Mouse (Mus musculus) E14TG2a.4 (cell line): Measurements from ENCODE around the gene 1700047I17Rik2.
"Not testable (repeated sequence)": the region's sequence is repeated elsewhere in the genome, so short reads cannot be mapped to it uniquely, and the experiment has no call there.

Experiments used
- CTCF ChIP-seq: conservative IDR thresholded peaks from 2 replicates; pipeline ENCODE4 v1.5.1; 2014; ENCODE audit warnings: low read length
- POU5F1 ChIP-seq: IDR thresholded peaks from 2 replicates; pipeline ENCODE4 v1.6.1; 2014; ENCODE audit warnings: low read length, borderline replicate concordance

DNA sequence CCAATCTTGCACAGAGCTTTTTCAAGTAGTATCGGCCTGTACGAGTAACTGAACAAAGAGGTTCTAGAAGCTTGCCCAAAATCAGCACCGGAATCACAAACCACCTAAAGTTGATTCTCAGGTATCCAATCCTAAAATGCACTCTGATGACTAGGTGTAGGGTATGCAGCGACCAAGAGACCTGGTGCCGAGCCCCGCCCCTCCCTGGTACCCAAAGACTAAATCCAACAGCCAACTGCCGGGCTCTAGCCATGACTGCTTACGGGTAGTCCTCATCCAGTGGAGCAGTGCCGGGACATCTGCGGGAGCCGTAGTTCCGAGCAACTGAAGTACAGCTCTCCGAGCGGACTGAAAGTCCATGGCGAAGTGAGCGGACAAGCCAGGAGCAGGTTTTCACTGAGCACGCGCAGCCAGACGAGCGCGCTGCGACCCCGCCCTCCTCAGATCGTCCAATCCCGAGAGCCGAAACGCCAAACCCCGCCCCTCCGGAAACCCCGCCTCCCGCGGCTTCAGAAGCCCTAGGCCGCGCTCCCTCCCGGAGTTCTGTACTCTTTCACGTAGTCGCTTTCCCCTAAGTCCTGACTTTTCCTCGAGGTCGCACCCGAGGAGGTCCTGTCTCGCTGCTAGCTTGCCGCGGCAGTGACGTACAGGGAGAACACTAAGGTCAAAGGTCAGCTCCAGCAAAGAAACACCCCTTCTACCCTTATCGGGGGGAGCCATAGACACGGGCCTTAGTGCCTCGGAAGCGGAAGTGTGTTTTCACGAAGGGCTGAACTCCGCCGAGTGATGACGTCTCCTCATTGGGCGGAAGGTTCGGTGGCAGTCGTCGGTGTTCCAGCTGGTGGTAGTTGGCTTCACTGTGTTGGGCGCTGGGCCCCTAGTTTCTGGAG, 44.6 kb upstream of the 1700047I17Rik2 start, which contains the start of gene Srp54b:
- TF ChIP-seq CTCF, POU5F1: not testable (repeated sequence)
